Mouse (Mus musculus): ENCODE measurements around the gene Xpnpep2. TPM values are rescaled to one million over a fixed set of nuclear protein-coding genes. Genes with fewer than 3 reads are reported as not detected.

The Xpnpep2 gene
- 0.12 and 0.25 TPM in 2 replicates for total RNA-seq (2017)

GRCm38 (mm10) chrX:48108394-48109315 is at the start of gene Xpnpep2:
TSS of gene Xpnpep2 (plus strand) at chrX:48108725.
- no peak for ATAC-seq (ENCODE audit: extremely low read depth, insufficient number of reproducible peaks, low FRiP score, poor library complexity, severe bottlenecking)

GRCm38 (mm10) chrX:48062481-48062880 is 46.0 kb upstream of the Xpnpep2 start:
- ATAC-seq (ENCODE audit: extremely low read depth, insufficient number of reproducible peaks, low FRiP score, poor library complexity, severe bottlenecking), result no peak

- no peak for ATAC-seq (ENCODE audit: extremely low read depth, insufficient number of reproducible peaks, low FRiP score, poor library complexity, severe bottlenecking)
These were observed 44.2 kb upstream of the Xpnpep2 start for GRCm38 (mm10) chrX:48064166-48064853.

GRCm38 (mm10) chrX:48066891-48067290 is 41.6 kb upstream of the Xpnpep2 start:
- ATAC-seq (ENCODE audit: extremely low read depth, insufficient number of reproducible peaks, low FRiP score, poor library complexity, severe bottlenecking), result no peak

GRCm38 (mm10) chrX:48071961-48072360 is 36.6 kb upstream of the Xpnpep2 start:
- no peak for ATAC-seq (ENCODE audit: extremely low read depth, insufficient number of reproducible peaks, low FRiP score, poor library complexity, severe bottlenecking)

- no peak for ATAC-seq (ENCODE audit: extremely low read depth, insufficient number of reproducible peaks, low FRiP score, poor library complexity, severe bottlenecking)
These were observed 36.1 kb upstream of the Xpnpep2 start for GRCm38 (mm10) chrX:48072401-48072800.

GRCm38 (mm10) chrX:48074691-48075090 is 33.8 kb upstream of the Xpnpep2 start:
- no peak for ATAC-seq (ENCODE audit: extremely low read depth, insufficient number of reproducible peaks, low FRiP score, poor library complexity, severe bottlenecking)

- no peak for ATAC-seq (ENCODE audit: extremely low read depth, insufficient number of reproducible peaks, low FRiP score, poor library complexity, severe bottlenecking)
These were observed 31.6 kb upstream of the Xpnpep2 start for GRCm38 (mm10) chrX:48076806-48077425.

GRCm38 (mm10) chrX:48082364-48082763 is 26.2 kb upstream of the Xpnpep2 start:
- no peak for ATAC-seq (ENCODE audit: extremely low read depth, insufficient number of reproducible peaks, low FRiP score, poor library complexity, severe bottlenecking)

GRCm38 (mm10) chrX:48092129-48092528 is 16.4 kb upstream of the Xpnpep2 start:
- ATAC-seq (ENCODE audit: extremely low read depth, insufficient number of reproducible peaks, low FRiP score, poor library complexity, severe bottlenecking), result no peak

GRCm38 (mm10) chrX:48093555-48093954 is 15.0 kb upstream of the Xpnpep2 start:
- ATAC-seq (ENCODE audit: extremely low read depth, insufficient number of reproducible peaks, low FRiP score, poor library complexity, severe bottlenecking), result no peak

- ATAC-seq (ENCODE audit: extremely low read depth, insufficient number of reproducible peaks, low FRiP score, poor library complexity, severe bottlenecking), result peak; percentile 64; the same call in 1 of the 2 replicates
These were observed 13.9 kb upstream of the Xpnpep2 start for GRCm38 (mm10) chrX:48094658-48095057.

- no peak for ATAC-seq (ENCODE audit: extremely low read depth, insufficient number of reproducible peaks, low FRiP score, poor library complexity, severe bottlenecking)
These were observed 11.9 kb upstream of the Xpnpep2 start for GRCm38 (mm10) chrX:48096580-48096979.

- ATAC-seq (ENCODE audit: extremely low read depth, insufficient number of reproducible peaks, low FRiP score, poor library complexity, severe bottlenecking), result peak; percentile 53; the same call in 1 of the 2 replicates
These were observed 9.9 kb upstream of the Xpnpep2 start for GRCm38 (mm10) chrX:48098470-48099129.

- no peak for ATAC-seq (ENCODE audit: extremely low read depth, insufficient number of reproducible peaks, low FRiP score, poor library complexity, severe bottlenecking)
These were observed 8.7 kb upstream of the Xpnpep2 start for GRCm38 (mm10) chrX:48099871-48100270.

- no peak for ATAC-seq (ENCODE audit: extremely low read depth, insufficient number of reproducible peaks, low FRiP score, poor library complexity, severe bottlenecking)
These were observed 5.3 kb upstream of the Xpnpep2 start for GRCm38 (mm10) chrX:48103256-48103655.

- ATAC-seq (ENCODE audit: extremely low read depth, insufficient number of reproducible peaks, low FRiP score, poor library complexity, severe bottlenecking), result no peak
These were observed 3.6 kb upstream of the Xpnpep2 start for GRCm38 (mm10) chrX:48104736-48105441.

- ATAC-seq (ENCODE audit: extremely low read depth, insufficient number of reproducible peaks, low FRiP score, poor library complexity, severe bottlenecking), result peak; percentile 39; the same call in 1 of the 2 replicates
These were observed 2.3 kb upstream of the Xpnpep2 start for GRCm38 (mm10) chrX:48106226-48106625.

- ATAC-seq (ENCODE audit: extremely low read depth, insufficient number of reproducible peaks, low FRiP score, poor library complexity, severe bottlenecking), result no peak
These were observed 761 bp downstream of the Xpnpep2 start for GRCm38 (mm10) chrX:48109316-48109655.

All from neutrophil, adult 5-6 weeks (primary cell).